Mouse (Mus musculus): Measurements from ENCODE around the gene Ust. TPM values are rescaled to one million over a fixed set of nuclear protein-coding genes. Genes with fewer than 3 reads are reported as not detected.

Ust gene
- polyA plus RNA-seq, 1 experiment from 2014 or later = 4.1 TPM

- Histone ChIP-seq H3K9ac (no peak overlapping the region), H3K4me1 (replicated peaks) (peaks cover 7% of the 10 kb centered on the region), H3K36me3 (no peaks in the 10 kb centered on the region), H3K9me3 (0 out of 2 replicates have a peak, but pooled peaks cover 2% of the 10 kb centered on the region), H3K27ac (0 out of 2 replicates have a peak overlapping the region, but pooled peaks have one; percentile 31), H3K4me2 (no peak overlapping the region), H3K27me3 (no peaks in the 10 kb centered on the region), H3K4me3 (no peak overlapping the region)
- WGBS = 52% methylated on average over 5 of the region's 5 CpGs
- no peak for ATAC-seq (ENCODE audit: low FRiP score)
Measured at GRCm38 (mm10) chr10:8495543-8496141, 23.0 kb downstream of the Ust start.

GRCm38 (mm10) chr10:8491909-8492591 is 26.6 kb downstream of the Ust start:
- Histone ChIP-seq H3K9ac (no peak overlapping the region), H3K9me3 (0 out of 2 replicates have a peak, but pooled peaks cover 2% of the 10 kb centered on the region), H3K4me3 (no peak overlapping the region), H3K4me2 (no peak overlapping the region), H3K36me3 (no peaks in the 10 kb centered on the region), H3K27ac (no peak overlapping the region), H3K27me3 (no peaks in the 10 kb centered on the region), H3K4me1 (replicated peaks) (peaks cover 7% of the 10 kb centered on the region)
- ATAC-seq (ENCODE audit: low FRiP score) = no peak
- WGBS = 96% methylated on average over 1 of the region's 1 CpGs

GRCm38 (mm10) chr10:8487388-8487787 is 31.2 kb downstream of the Ust start:
- WGBS = 70% methylated on average over 2 of the region's 2 CpGs
- Histone ChIP-seq H3K9ac (no peak overlapping the region), H3K4me2 (no peak overlapping the region), H3K27ac (no peak overlapping the region), H3K4me1 (replicated peaks) (no peaks in the 10 kb centered on the region), H3K4me3 (no peak overlapping the region), H3K36me3 (no peaks in the 10 kb centered on the region), H3K27me3 (no peaks in the 10 kb centered on the region), H3K9me3 (no peaks in the 10 kb centered on the region)
- no peak for ATAC-seq (ENCODE audit: low FRiP score)

- H3K9me3 ChIP-seq = no peaks in the 10 kb centered on the region
- no peak overlapping the region for H3K4me2 ChIP-seq
- H3K27me3 ChIP-seq = no peaks in the 10 kb centered on the region
- no peak overlapping the region for H3K27ac ChIP-seq
- no peak overlapping the region for H3K9ac ChIP-seq
- ATAC-seq (ENCODE audit: low FRiP score) = no peak
- 91% methylated on average over 4 of the region's 4 CpGs for WGBS
- no peaks in the 10 kb centered on the region for H3K36me3 ChIP-seq
- no peak overlapping the region for H3K4me3 ChIP-seq
- no peaks in the 10 kb centered on the region for H3K4me1 ChIP-seq (replicated peaks)
Measured at GRCm38 (mm10) chr10:8484487-8484886, 34.1 kb downstream of the Ust start.

- no peak for ATAC-seq (ENCODE audit: low FRiP score)
- 96% methylated on average over 4 of the region's 4 CpGs for WGBS
- Histone ChIP-seq H3K27ac (no peak overlapping the region), H3K9me3 (no peaks in the 10 kb centered on the region), H3K4me1 (replicated peaks) (no peaks in the 10 kb centered on the region), H3K4me2 (no peak overlapping the region), H3K4me3 (no peak overlapping the region), H3K27me3 (no peaks in the 10 kb centered on the region), H3K36me3 (no peaks in the 10 kb centered on the region), H3K9ac (no peak overlapping the region)
Measured at GRCm38 (mm10) chr10:8482779-8483178, 35.8 kb downstream of the Ust start.

GRCm38 (mm10) chr10:8479779-8480178 is 38.8 kb downstream of the Ust start:
- Histone ChIP-seq H3K27ac (no peak overlapping the region), H3K4me3 (no peak overlapping the region), H3K36me3 (no peaks in the 10 kb centered on the region), H3K9me3 (no peaks in the 10 kb centered on the region), H3K9ac (no peak overlapping the region), H3K27me3 (no peaks in the 10 kb centered on the region), H3K4me1 (replicated peaks) (no peaks in the 10 kb centered on the region), H3K4me2 (no peak overlapping the region)
- 97% methylated on average over 2 of the region's 2 CpGs for WGBS
- ATAC-seq (ENCODE audit: low FRiP score) = no peak

DNA sequence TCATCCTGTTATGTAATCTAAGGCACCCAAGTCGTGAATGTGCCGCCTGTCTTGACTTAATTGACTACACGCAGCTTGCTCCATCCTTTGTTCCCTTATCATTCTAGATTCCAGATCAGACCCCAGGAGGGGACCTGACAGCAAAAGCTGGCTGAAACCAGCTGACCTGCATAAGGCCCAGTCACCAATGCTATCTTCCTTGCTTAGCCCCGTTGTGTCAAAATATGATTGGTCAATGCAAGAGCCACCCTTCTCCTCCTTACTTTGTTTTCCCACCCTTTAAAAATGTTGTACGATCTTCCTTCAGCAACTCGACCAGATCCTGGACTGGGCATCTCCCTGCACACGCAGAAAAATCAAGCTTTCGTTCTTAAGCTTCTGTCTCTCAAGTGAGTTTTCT is 40.7 kb downstream of the Ust start:
- no peak overlapping the region for H3K27ac ChIP-seq
- no peaks in the 10 kb centered on the region for H3K9me3 ChIP-seq
- H3K9ac ChIP-seq = no peak overlapping the region
- WGBS = 86% methylated on average over 8 of the region's 8 CpGs
- no peaks in the 10 kb centered on the region for H3K36me3 ChIP-seq
- no peaks in the 10 kb centered on the region for H3K27me3 ChIP-seq
- no peak overlapping the region for H3K4me2 ChIP-seq
- ATAC-seq (ENCODE audit: low FRiP score) = no peak
- no peak overlapping the region for H3K4me3 ChIP-seq
- H3K4me1 ChIP-seq (replicated peaks) = no peaks in the 10 kb centered on the region

DNA sequence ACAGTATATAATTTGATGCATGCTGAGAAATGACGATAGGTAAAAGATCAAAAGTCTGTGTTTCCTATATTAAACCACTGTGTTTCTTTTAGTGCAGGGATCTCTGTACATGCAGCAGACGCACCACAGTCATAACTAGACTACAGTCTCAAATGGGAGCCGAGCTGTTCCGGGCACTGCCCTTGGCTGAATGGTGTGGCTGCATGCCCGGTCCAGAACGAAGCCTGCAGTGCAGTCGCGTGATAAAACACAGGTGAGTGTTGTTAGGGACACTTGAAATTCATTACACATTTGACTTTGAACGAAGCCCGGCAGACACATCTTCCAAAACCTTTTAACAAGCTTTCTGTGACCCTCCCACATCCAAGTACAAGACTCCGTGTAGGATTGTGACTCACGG is 46.6 kb downstream of the Ust start:
- Histone ChIP-seq H3K36me3 (no peaks in the 10 kb centered on the region), H3K9ac (no peak overlapping the region), H3K27me3 (no peaks in the 10 kb centered on the region), H3K27ac (no peak overlapping the region), H3K4me1 (replicated peaks) (no peaks in the 10 kb centered on the region), H3K9me3 (no peaks in the 10 kb centered on the region), H3K4me2 (no peak overlapping the region), H3K4me3 (no peak overlapping the region)
- 92% methylated on average over 12 of the region's 12 CpGs for WGBS
- no peak for ATAC-seq (ENCODE audit: low FRiP score)

GRCm38 (mm10) chr10:8471012-8471411 is 47.6 kb downstream of the Ust start:
- H3K9me3 ChIP-seq = no peaks in the 10 kb centered on the region
- no peak overlapping the region for H3K4me3 ChIP-seq
- no peaks in the 10 kb centered on the region for H3K27me3 ChIP-seq
- H3K27ac ChIP-seq = no peak overlapping the region
- H3K4me2 ChIP-seq = no peak overlapping the region
- H3K9ac ChIP-seq = no peak overlapping the region
- 64% methylated on average over 5 of the region's 5 CpGs for WGBS
- ATAC-seq (ENCODE audit: low FRiP score) = no peak
- no peaks in the 10 kb centered on the region for H3K36me3 ChIP-seq
- H3K4me1 ChIP-seq (replicated peaks) = no peaks in the 10 kb centered on the region

DNA sequence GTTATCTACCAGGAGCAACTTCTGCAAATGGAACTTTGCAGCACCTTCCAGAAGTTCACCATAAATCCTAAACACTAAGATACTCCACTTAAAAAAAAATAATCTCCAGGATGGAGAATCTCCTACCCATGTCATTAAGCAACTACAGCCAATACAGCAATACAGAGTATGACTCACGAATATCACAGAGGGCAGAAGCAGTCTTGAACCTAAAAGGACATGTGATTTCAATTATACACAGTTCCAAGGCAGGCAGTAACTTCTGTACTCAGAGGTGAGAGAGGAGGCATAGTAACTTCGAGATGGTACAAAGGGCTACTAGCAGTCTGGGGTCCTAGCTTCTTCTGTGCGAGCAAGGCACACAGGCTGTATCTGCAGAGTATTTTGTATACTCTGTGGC is 49.1 kb downstream of the Ust start:
- H3K4me3 ChIP-seq = no peak overlapping the region
- no peak overlapping the region for H3K9ac ChIP-seq
- no peaks in the 10 kb centered on the region for H3K4me1 ChIP-seq (replicated peaks)
- H3K4me2 ChIP-seq = no peak overlapping the region
- ATAC-seq (ENCODE audit: low FRiP score) = no peak
- WGBS = 85% methylated on average over 3 of the region's 3 CpGs
- no peaks in the 10 kb centered on the region for H3K36me3 ChIP-seq
- H3K27ac ChIP-seq = no peak overlapping the region
- H3K9me3 ChIP-seq = no peaks in the 10 kb centered on the region
- no peaks in the 10 kb centered on the region for H3K27me3 ChIP-seq

- H3K9ac ChIP-seq = no peak overlapping the region
- H3K36me3 ChIP-seq = no peaks in the 10 kb centered on the region
- H3K27me3 ChIP-seq = no peaks in the 10 kb centered on the region
- H3K27ac ChIP-seq = no peak overlapping the region
- no peaks in the 10 kb centered on the region for H3K4me1 ChIP-seq (replicated peaks)
- whole genome bisulfite sequencing = 85% methylated on average over 5 of the region's 5 CpGs
- H3K4me3 ChIP-seq = no peak overlapping the region
- no peak for ATAC-seq (ENCODE audit: low FRiP score)
- H3K4me2 ChIP-seq = no peak overlapping the region
- no peaks in the 10 kb centered on the region for H3K9me3 ChIP-seq
Measured at GRCm38 (mm10) chr10:8468651-8469386, 49.8 kb downstream of the Ust start.

DNA sequence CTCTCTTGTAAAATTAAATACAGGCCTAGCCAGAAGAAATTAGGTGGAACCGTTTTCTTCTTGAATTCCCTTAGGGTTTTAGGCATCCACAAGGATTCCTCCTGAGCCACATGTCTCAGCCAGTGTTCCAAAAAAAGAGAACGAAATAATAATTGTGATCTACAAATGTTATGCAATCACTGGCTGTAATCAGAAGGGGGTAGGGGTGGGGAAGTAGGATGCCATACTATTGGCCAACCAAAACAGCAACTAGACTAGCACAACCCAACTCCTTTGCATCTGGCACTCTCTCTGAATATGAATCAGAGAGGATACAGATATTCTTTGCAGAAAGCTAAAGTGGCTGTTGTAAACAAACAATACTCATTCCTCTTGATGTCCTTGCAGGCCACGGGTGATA is 52.7 kb downstream of the Ust start:
- Histone ChIP-seq H3K27me3 (no peaks in the 10 kb centered on the region), H3K27ac (no peak overlapping the region), H3K4me2 (no peak overlapping the region), H3K4me3 (no peak overlapping the region), H3K9me3 (no peaks in the 10 kb centered on the region), H3K9ac (no peak overlapping the region), H3K36me3 (no peaks in the 10 kb centered on the region), H3K4me1 (replicated peaks) (no peaks in the 10 kb centered on the region; the same call in 1 of the 2 replicates)
- ATAC-seq (ENCODE audit: low FRiP score) = no peak
- WGBS = 86% methylated on average over 3 of the region's 3 CpGs

Measured in hindbrain, embryonic 13.5 days (tissue).